Mouse (Mus musculus) midbrain, embryonic 16.5 days (tissue): ENCODE results near the gene Limch1. TPM values are rescaled to one million over a fixed set of nuclear protein-coding genes. Genes with fewer than 3 reads are reported as not detected.

Source experiments
- ATAC-seq: fragments of 200-750 bp; cut with Nextera tagmentation; 2 replicates; pipeline ENCODE4 v1.8.0; 2017; ENCODE audit warnings: moderate TSS enrichment
- H3K27ac ChIP-seq: fragments of 300-500 bp; sonication (generic); 2 replicates; pipeline ENCODE4 v1.5.1; 2014; ENCODE audit warnings: mild to moderate bottlenecking, low read length, mixed read lengths
- H3K27me3 ChIP-seq: fragments of 300-500 bp; sonication (generic); 2 replicates; pipeline ENCODE4 v1.6.1; 2014; ENCODE audit warnings: low read depth, low read length, mixed read lengths; ENCODE audit not compliant: control insufficient read depth, insufficient read depth
- H3K36me3 ChIP-seq: fragments of 300-500 bp; sonication (generic); 2 replicates; pipeline ENCODE4 v1.6.1; 2014; ENCODE audit warnings: mild to moderate bottlenecking, low read length, moderate library complexity, mixed read lengths; ENCODE audit not compliant: control insufficient read depth, insufficient read depth
- H3K4me1 ChIP-seq: fragments of 300-500 bp; sonication (generic); 2 replicates; pipeline ENCODE4 v1.6.1; 2014; ENCODE audit warnings: mild to moderate bottlenecking, low read length, mixed read lengths; ENCODE audit not compliant: control insufficient read depth, insufficient read depth
- H3K4me2 ChIP-seq: fragments of 300-500 bp; sonication (generic); 2 replicates; pipeline ENCODE4 v1.6.1; 2014; ENCODE audit warnings: mild to moderate bottlenecking, low read length, mixed read lengths
- H3K4me3 ChIP-seq: fragments of 300-500 bp; sonication (generic); 2 replicates; pipeline ENCODE4 v1.5.1; 2014; ENCODE audit warnings: low read depth, mild to moderate bottlenecking, low read length, moderate library complexity, mixed read lengths
- H3K9ac ChIP-seq: fragments of 300-500 bp; sonication (generic); 2 replicates; pipeline ENCODE4 v1.6.1; 2014; ENCODE audit warnings: low read depth, low read length, mixed read lengths
- H3K9me3 ChIP-seq: fragments of 300-500 bp; sonication (generic); replicated peaks from 2 replicates; pipeline ENCODE4 v1.6.1; 2014; ENCODE audit warnings: mild to moderate bottlenecking, low read length, mixed read lengths; ENCODE audit not compliant: control insufficient read depth, poor library complexity, severe bottlenecking
- WGBS: fragments of 180-500 bp; shearing (Covaris S2); extraction: QIAGEN DNeasy Blood & Tissue Kit; methylation state at CpG from one replicate; pipeline ENCODE4 v1.1.7; 2014; 5-methylcytosine and 5-hydroxymethylcytosine counted together
- polyA plus RNA-seq: library from polyadenylated mRNA; unstranded; fragments of >200 nt; fragmentation: Nextera tagmentation; extraction: Ambion mirVana; gene quantifications from 2 replicates; pipeline ENCODE4 v1.2.1, GENCODE M21; 2015

The Limch1 gene
- polyA plus RNA-seq, 1 experiment from 2014 or later: 48.8 TPM

- Histone ChIP-seq H3K27ac (no peak overlapping the region), H3K36me3 (peaks cover 8% of the 10 kb centered on the region; the same call in 1 of the 2 replicates), H3K9ac (no peak overlapping the region), H3K9me3 (no peaks in the 10 kb centered on the region), H3K4me3 (no peak overlapping the region), H3K4me2 (no peak overlapping the region), H3K4me1 (peaks cover 5% of the 10 kb centered on the region; the same call in 1 of the 2 replicates), H3K27me3 (no peaks in the 10 kb centered on the region)
- ATAC-seq: no peak
- WGBS: 48% methylated on average over 16 of the region's 16 CpGs
These were observed 283.2 kb downstream of the Limch1 start for GRCm38 (mm10) chr5:67028786-67029185.

- H3K36me3 ChIP-seq: peaks cover 10% of the 10 kb centered on the region; the same call in 1 of the 2 replicates
- H3K9me3 ChIP-seq: no peaks in the 10 kb centered on the region
- no peaks in the 10 kb centered on the region for H3K27me3 ChIP-seq
- H3K4me2 ChIP-seq: no peak overlapping the region
- H3K27ac ChIP-seq: no peak overlapping the region
- no peak for ATAC-seq
- H3K9ac ChIP-seq: no peak overlapping the region
- H3K4me1 ChIP-seq: peaks cover 5% of the 10 kb centered on the region; the same call in 1 of the 2 replicates
- WGBS: 51% methylated on average over 3 of the region's 3 CpGs
- no peak overlapping the region for H3K4me3 ChIP-seq
These were observed 284.3 kb downstream of the Limch1 start for GRCm38 (mm10) chr5:67029946-67030345.

- 79% methylated on average over 7 of the region's 7 CpGs for WGBS
- no peak overlapping the region for H3K9ac ChIP-seq
- no peak for ATAC-seq
- no peak overlapping the region for H3K27ac ChIP-seq
- H3K36me3 ChIP-seq: peaks cover 20% of the 10 kb centered on the region; the same call in 1 of the 2 replicates
- no peak overlapping the region for H3K4me2 ChIP-seq
- no peak overlapping the region for H3K4me3 ChIP-seq
- no peaks in the 10 kb centered on the region for H3K9me3 ChIP-seq
- H3K27me3 ChIP-seq: no peaks in the 10 kb centered on the region
- H3K4me1 ChIP-seq: peaks cover 5% of the 10 kb centered on the region; the same call in 1 of the 2 replicates
These were observed 287.0 kb downstream of the Limch1 start for GRCm38 (mm10) chr5:67032601-67033000.

DNA sequence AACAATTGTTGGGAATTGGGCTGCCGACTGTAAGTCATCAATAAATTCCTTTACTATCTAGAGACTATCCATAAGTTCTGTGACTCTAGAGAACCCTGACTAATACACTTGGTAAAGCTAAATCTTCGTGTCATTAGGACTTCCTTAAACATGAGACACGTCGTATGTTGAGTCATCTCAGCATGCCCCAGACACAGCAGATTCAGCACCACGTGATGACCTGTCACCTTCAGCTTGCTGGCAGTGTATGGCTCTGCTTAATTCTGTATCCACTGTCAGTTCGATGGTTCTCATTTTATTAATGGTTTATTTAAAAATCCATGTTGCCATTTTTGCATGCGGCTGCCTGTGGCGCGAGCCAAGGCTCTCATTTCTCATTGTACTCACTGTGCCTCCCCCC, 298.3 kb downstream of the Limch1 start:
- Histone ChIP-seq H3K9me3 (no peaks in the 10 kb centered on the region), H3K4me3 (no peak overlapping the region), H3K4me2 (no peak overlapping the region), H3K4me1 (no peaks in the 10 kb centered on the region), H3K36me3 (no peaks in the 10 kb centered on the region), H3K27ac (no peak overlapping the region), H3K27me3 (no peaks in the 10 kb centered on the region), H3K9ac (no peak overlapping the region)
- no peak for ATAC-seq
- 87% methylated on average over 8 of the region's 9 CpGs for WGBS

DNA sequence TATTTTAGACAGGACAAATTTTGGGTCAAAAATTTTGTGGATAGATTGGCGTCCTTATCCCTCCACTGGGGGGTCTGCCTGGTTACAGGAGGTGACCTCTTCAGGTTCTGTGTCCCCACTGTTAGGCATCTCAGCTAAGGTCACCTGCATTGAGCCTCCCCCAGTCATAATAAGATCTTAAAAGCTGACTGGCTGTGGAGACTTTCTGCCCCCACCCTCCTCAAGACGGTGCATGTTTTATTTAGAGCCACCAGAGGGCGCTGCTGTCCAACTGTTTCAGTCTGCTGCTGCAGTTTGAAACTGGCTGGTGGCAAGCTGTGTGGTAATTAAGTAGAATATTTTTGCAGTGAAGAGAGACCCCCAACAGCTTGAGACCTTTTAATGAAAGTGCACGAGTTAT, 302.4 kb downstream of the Limch1 start:
- H3K4me1 ChIP-seq: no peaks in the 10 kb centered on the region
- peak; percentile 76 for ATAC-seq
- no peak overlapping the region for H3K9ac ChIP-seq
- no peak overlapping the region for H3K27ac ChIP-seq
- no peaks in the 10 kb centered on the region for H3K27me3 ChIP-seq
- no peaks in the 10 kb centered on the region for H3K36me3 ChIP-seq
- no peak overlapping the region for H3K4me2 ChIP-seq
- no peak overlapping the region for H3K4me3 ChIP-seq
- WGBS: 17% methylated on average over 4 of the region's 4 CpGs
- H3K9me3 ChIP-seq: no peaks in the 10 kb centered on the region

GRCm38 (mm10) chr5:67057803-67058202, 312.2 kb downstream of the Limch1 start:
- Histone ChIP-seq H3K9me3 (no peaks in the 10 kb centered on the region), H3K4me1 (no peaks in the 10 kb centered on the region), H3K4me2 (no peak overlapping the region), H3K4me3 (no peak overlapping the region), H3K27me3 (no peaks in the 10 kb centered on the region), H3K27ac (no peak overlapping the region), H3K9ac (no peak overlapping the region), H3K36me3 (peaks cover 5% of the 10 kb centered on the region; the same call in 1 of the 2 replicates)
- no peak for ATAC-seq
- 82% methylated on average over 6 of the region's 6 CpGs for WGBS

GRCm38 (mm10) chr5:67060519-67060918, 314.9 kb downstream of the Limch1 start:
- H3K36me3 ChIP-seq: no peaks in the 10 kb centered on the region
- no peaks in the 10 kb centered on the region for H3K4me1 ChIP-seq
- H3K9me3 ChIP-seq: no peaks in the 10 kb centered on the region
- no peak overlapping the region for H3K4me3 ChIP-seq
- no peak overlapping the region for H3K27ac ChIP-seq
- H3K27me3 ChIP-seq: no peaks in the 10 kb centered on the region
- no peak for ATAC-seq
- H3K4me2 ChIP-seq: no peak overlapping the region
- WGBS: 28% methylated on average over 4 of the region's 4 CpGs
- no peak overlapping the region for H3K9ac ChIP-seq

DNA sequence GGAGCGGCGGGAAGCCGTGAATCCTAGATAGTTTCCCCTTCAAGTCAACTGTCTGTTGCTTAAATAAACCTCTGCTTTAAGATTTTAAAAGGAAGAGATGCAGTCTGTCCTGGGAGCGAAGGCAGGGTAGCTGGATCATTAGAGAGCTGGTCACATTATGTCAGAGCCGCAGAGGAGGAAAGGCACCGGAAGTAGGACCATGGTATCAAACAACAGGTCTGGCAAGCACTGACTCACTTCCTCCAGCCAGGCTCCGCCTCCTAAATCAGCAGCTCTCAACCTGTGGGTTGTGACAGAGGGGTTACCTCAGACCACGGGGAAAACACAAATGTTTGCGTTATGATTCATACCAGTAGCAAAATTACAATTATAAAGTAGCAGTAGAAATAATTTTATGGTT, 318.0 kb downstream of the Limch1 start:
- Histone ChIP-seq H3K36me3 (no peaks in the 10 kb centered on the region), H3K4me1 (no peaks in the 10 kb centered on the region), H3K4me2 (no peak overlapping the region), H3K27ac (no peak overlapping the region), H3K9ac (no peak overlapping the region), H3K9me3 (no peaks in the 10 kb centered on the region), H3K27me3 (no peaks in the 10 kb centered on the region), H3K4me3 (no peak overlapping the region)
- 86% methylated on average over 9 of the region's 9 CpGs for whole genome bisulfite sequencing
- ATAC-seq: no peak

DNA sequence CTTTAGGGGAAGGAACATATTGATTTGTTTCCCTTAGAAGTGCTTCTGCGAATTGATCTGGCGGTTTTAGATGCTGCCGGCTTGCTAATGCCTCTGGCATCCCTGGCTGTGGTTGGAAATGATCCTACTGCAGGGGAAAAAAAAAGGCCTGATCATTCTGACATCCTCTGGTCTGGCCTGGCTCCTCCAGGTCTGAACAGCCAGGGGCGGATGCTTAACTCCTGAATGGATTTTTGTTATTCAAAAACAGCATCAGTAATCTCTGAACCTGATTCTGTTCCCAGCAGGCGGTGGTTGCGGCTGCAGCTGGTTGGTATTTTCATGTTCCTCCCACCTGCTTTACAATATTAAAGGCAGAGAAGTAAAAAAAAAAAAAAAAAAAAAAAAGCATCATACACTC, 337.5 kb downstream of the Limch1 start:
- Histone ChIP-seq H3K4me2 (no peak overlapping the region), H3K9ac (no peak overlapping the region), H3K4me3 (no peak overlapping the region), H3K27me3 (no peaks in the 10 kb centered on the region), H3K36me3 (no peaks in the 10 kb centered on the region), H3K9me3 (no peaks in the 10 kb centered on the region; the same call in 1 of the 2 replicates), H3K4me1 (no peaks in the 10 kb centered on the region), H3K27ac (no peak overlapping the region)
- ATAC-seq: no peak
- 21% methylated on average over 6 of the region's 6 CpGs for WGBS
